Mouse (Mus musculus) embryonic facial prominence, embryonic 15.5 days (tissue): ENCODE data around the gene Fancc. TPM values are rescaled to one million over a fixed set of nuclear protein-coding genes. Genes with fewer than 3 reads are reported as not detected.

Source experiments
- ATAC-seq: fragments of 200-750 bp; cut with Nextera tagmentation; 2 replicates; pipeline ENCODE4 v1.8.0; 2017; ENCODE audit warnings: low read depth, moderate TSS enrichment; ENCODE audit not compliant: insufficient number of reproducible peaks, low FRiP score, low TSS enrichment
- H3K27ac ChIP-seq: fragments of 300-500 bp; sonication (generic); replicated peaks from 2 replicates; pipeline ENCODE4 v1.5.1; 2015; ENCODE audit warnings: mild to moderate bottlenecking, inconsistent platforms
- H3K27me3 ChIP-seq: fragments of 300-500 bp; sonication (generic); 2 replicates; pipeline ENCODE4 v1.6.1; 2015; ENCODE audit warnings: inconsistent platforms
- H3K36me3 ChIP-seq: fragments of 300-500 bp; sonication (generic); 2 replicates; pipeline ENCODE4 v1.6.1; 2015; ENCODE audit warnings: mild to moderate bottlenecking, inconsistent platforms
- H3K4me1 ChIP-seq: fragments of 300-500 bp; sonication (generic); 2 replicates; pipeline ENCODE4 v1.6.1; 2015; ENCODE audit warnings: inconsistent platforms
- H3K4me2 ChIP-seq: fragments of 300-500 bp; sonication (generic); replicated peaks from 2 replicates; pipeline ENCODE4 v1.6.1; 2015; ENCODE audit warnings: mild to moderate bottlenecking, inconsistent platforms
- H3K4me3 ChIP-seq: fragments of 300-500 bp; sonication (generic); replicated peaks from 2 replicates; pipeline ENCODE4 v1.5.1; 2015; ENCODE audit warnings: mild to moderate bottlenecking, inconsistent platforms
- H3K9ac ChIP-seq: fragments of 300-500 bp; sonication (generic); 2 replicates; pipeline ENCODE4 v1.6.1; 2015; ENCODE audit warnings: inconsistent platforms
- H3K9me3 ChIP-seq: fragments of 300-500 bp; sonication (generic); replicated peaks from 2 replicates; pipeline ENCODE4 v1.6.1; 2016; ENCODE audit warnings: inconsistent platforms
- WGBS: fragments of 180-500 bp; shearing (Covaris S2); methylation state at CpG from one replicate; pipeline ENCODE4 v1.1.7; 2015; 5-methylcytosine and 5-hydroxymethylcytosine counted together
- polyA plus RNA-seq: library from polyadenylated mRNA; unstranded; fragments of >200 nt; fragmentation: Nextera tagmentation; extraction: Ambion mirVana; gene quantifications from 2 replicates; pipeline ENCODE4 v1.2.1, GENCODE M21; 2015

The Fancc gene
- polyA plus RNA-seq, 1 experiment from 2014 or later, result 22.9 TPM

- no peaks in the 10 kb centered on the region for H3K36me3 ChIP-seq
- 64% methylated on average over 12 of the region's 12 CpGs for WGBS
- H3K9me3 ChIP-seq, result no peaks in the 10 kb centered on the region
- H3K9ac ChIP-seq, result no peak overlapping the region
- no peaks in the 10 kb centered on the region for H3K27me3 ChIP-seq
- H3K27ac ChIP-seq, result no peak overlapping the region
- H3K4me1 ChIP-seq, result peaks cover 11% of the 10 kb centered on the region; the same call in 1 of the 2 replicates
- no peak for ATAC-seq
- no peak overlapping the region for H3K4me2 ChIP-seq
- H3K4me3 ChIP-seq, result no peak overlapping the region
Measured at GRCm38 (mm10) chr13:63313748-63314607, 183.1 kb downstream of the Fancc start.

DNA sequence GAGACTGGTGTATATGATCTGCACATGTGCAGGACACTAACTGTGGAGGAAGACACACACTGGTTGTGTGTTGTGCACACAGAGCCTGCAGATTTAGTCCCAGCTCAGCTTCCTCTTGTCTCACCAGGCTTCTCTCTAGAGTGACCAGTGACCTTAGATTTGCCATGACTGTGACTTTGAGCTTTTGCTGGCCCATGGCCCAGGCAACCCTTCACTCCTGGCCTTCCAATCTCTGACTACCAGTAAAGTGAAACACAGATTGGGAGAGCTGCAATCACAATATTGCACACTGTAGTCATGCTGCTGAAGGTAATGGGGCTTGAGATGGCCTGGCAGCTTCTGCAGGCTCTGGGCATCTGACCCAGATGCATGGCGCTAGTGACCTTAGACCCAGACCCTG, 183.8 kb downstream of the Fancc start:
- Histone ChIP-seq H3K27me3 (no peaks in the 10 kb centered on the region), H3K9ac (no peak overlapping the region), H3K4me3 (no peak overlapping the region), H3K9me3 (no peaks in the 10 kb centered on the region), H3K27ac (no peak overlapping the region), H3K4me2 (no peak overlapping the region), H3K36me3 (no peaks in the 10 kb centered on the region), H3K4me1 (peaks cover 11% of the 10 kb centered on the region; the same call in 1 of the 2 replicates)
- WGBS, result 91% methylated on average over 1 of the region's 1 CpGs
- no peak for ATAC-seq

DNA sequence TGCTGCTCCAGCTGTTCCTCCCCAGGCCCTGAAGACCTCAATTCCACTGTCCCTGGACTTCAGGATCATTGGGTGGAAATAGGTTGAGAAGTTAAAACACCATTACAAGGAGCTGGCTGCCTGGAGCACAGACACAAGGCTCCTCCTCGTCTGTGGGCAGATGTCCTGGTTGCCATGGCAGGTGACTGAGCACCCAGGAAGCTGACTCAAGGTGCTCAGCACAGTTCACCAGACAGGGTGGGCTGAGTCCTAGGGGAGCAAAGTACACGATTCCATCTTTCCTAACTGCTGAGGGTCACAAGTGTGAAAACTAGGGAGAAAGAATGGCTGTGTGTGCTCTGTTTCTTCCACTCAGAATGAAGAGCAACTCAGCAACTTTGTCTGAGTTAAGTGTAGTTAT, 185.9 kb downstream of the Fancc start:
- no peaks in the 10 kb centered on the region for H3K27me3 ChIP-seq
- H3K4me2 ChIP-seq, result no peak overlapping the region
- no peak overlapping the region for H3K27ac ChIP-seq
- H3K4me1 ChIP-seq, result peaks cover 11% of the 10 kb centered on the region; the same call in 1 of the 2 replicates
- H3K9ac ChIP-seq, result no peak overlapping the region
- no peak overlapping the region for H3K4me3 ChIP-seq
- ATAC-seq, result no peak
- H3K9me3 ChIP-seq, result no peaks in the 10 kb centered on the region
- WGBS, result 73% methylated on average over 2 of the region's 2 CpGs
- no peaks in the 10 kb centered on the region for H3K36me3 ChIP-seq

DNA sequence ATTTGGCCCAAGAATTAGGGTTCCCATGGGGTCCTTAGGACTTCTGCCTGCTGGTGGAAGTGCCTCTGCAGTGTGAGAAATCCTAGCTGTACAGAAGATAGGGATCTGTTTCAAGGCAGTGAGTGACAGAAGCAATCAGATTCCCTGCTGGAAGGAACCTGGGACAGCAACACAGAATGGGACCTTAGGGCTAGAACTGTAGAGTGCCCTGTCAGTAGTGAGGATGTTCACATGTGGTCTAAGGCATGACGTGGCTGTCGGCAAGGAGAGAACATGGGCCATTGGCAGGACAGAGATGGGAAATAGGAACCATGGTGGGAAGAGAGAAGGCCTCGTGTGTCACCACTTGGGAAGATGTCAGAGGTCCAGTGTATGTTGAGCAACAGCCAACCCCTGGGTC, 187.5 kb downstream of the Fancc start:
- Histone ChIP-seq H3K4me1 (peaks cover 10% of the 10 kb centered on the region; the same call in 1 of the 2 replicates), H3K36me3 (no peaks in the 10 kb centered on the region), H3K4me2 (no peak overlapping the region), H3K9me3 (no peaks in the 10 kb centered on the region), H3K27me3 (no peaks in the 10 kb centered on the region), H3K9ac (no peak overlapping the region), H3K27ac (no peak overlapping the region), H3K4me3 (no peak overlapping the region)
- ATAC-seq, result no peak
- WGBS, result 68% methylated on average over 3 of the region's 3 CpGs

DNA sequence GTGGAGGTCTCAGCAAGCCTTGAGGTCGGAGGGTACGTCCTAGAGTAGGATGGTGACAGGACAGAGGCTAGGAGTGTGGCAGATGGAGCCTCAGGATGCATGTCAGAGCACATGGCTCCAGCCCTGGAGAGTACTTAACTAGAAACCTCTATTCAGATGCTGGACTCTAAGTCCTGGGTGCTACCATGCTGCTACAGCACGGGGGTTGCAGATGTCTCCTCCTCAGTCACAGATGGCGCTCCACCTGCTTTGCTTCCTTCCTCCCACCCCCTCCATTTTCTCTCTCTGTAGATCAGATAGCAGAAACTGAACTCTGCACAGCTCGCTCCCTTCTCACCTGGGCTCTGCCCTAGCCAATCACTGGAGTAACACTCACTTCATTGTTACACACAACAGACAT, 190.3 kb downstream of the Fancc start:
- Histone ChIP-seq H3K36me3 (peaks cover 22% of the 10 kb centered on the region), H3K4me1 (peaks cover 4% of the 10 kb centered on the region; the same call in 1 of the 2 replicates), H3K4me3 (no peak overlapping the region), H3K27me3 (no peaks in the 10 kb centered on the region), H3K9ac (no peak overlapping the region), H3K4me2 (no peak overlapping the region), H3K9me3 (no peaks in the 10 kb centered on the region), H3K27ac (no peak overlapping the region)
- ATAC-seq, result no peak
- WGBS, result 85% methylated on average over 5 of the region's 5 CpGs

DNA sequence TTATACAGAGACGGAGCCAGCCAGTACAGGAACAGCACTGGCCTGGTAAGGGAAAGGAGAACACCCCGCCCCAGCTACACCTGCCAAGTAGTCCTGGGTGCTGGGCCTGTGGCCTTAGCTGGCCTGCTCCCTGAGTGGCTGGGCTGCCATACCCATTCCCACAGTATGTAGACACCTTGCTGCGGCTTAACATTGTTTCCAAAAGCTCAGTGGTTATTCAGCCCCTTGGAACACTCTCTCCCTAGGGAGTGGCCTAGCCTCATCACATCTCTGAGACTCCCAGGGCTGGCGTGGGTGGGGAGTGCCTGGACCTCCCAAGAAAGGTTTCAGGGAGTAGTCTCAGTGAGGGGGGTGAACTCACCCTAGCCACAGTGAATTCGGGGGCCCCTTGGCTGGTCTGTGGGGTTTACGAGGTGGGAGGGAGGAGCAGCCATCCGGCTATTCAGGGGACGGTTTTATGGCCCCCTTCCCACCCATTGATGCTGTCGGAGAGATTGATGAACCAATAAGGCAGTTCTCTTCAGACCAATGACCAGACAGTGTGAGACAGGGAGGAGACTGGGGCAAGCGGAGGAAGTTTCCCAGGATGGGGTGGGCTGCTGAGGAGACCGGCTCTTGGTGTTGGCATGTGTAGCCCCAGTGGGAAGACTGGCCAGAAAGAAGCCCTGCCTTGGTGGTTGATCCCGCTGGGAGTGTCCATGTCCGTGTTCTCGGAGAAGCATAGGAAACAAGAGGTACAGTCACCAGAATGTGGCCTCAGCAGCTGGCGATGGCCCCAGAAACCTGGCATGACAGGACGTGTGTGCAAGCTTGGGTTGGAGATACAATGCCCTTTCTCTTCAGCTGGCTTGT, 191.7 kb downstream of the Fancc start:
- Histone ChIP-seq H3K4me2 (no peak overlapping the region), H3K9ac (no peak overlapping the region), H3K27me3 (no peaks in the 10 kb centered on the region), H3K36me3 (peaks cover 36% of the 10 kb centered on the region), H3K27ac (peak overlapping the region; percentile 24), H3K4me3 (no peak overlapping the region), H3K9me3 (no peaks in the 10 kb centered on the region), H3K4me1 (peaks cover 6% of the 10 kb centered on the region; the same call in 1 of the 2 replicates)
- no peak; the same call in 1 of the 2 replicates for ATAC-seq
- 71% methylated on average over 16 of the region's 16 CpGs for WGBS

GRCm38 (mm10) chr13:63304799-63305159, 192.3 kb downstream of the Fancc start:
- Histone ChIP-seq H3K4me1 (peaks cover 7% of the 10 kb centered on the region; the same call in 1 of the 2 replicates), H3K27me3 (no peaks in the 10 kb centered on the region), H3K4me3 (no peak overlapping the region), H3K9ac (no peak overlapping the region), H3K27ac (peak overlapping the region; percentile 24), H3K9me3 (no peaks in the 10 kb centered on the region), H3K36me3 (peaks cover 42% of the 10 kb centered on the region), H3K4me2 (no peak overlapping the region)
- ATAC-seq, result no peak
- WGBS, result 58% methylated on average over 3 of the region's 3 CpGs

DNA sequence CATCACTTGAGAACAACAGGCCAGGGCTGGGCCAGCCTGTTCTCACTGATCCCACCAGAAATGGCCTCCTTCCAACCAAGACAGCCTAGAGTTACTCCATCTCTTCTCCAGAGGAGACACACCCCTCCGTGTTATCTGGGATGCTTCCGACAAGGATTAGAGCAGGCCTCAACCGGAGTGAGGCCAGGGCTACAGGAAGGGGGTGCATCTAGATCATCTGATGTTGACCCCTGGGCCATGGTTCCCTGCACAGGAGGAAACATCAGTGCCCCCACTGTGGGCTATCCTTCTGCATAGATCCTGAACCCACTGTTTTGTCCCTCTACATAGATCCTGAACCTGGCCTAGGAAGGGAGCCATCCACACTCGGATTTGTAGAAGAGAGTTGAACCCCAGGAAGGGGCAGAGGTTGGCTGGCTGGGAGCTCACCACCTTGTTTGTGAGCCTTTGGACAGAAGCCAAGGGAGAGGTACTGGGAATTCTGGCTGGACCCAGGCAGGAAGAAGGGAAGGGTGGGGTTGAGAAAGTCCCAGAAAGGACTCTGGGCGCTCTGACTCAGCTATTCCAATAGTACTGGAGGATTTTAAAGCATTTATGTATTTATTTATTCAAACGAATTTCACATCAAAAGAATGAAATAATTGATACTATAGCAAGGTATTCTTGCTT, 192.8 kb downstream of the Fancc start:
- ATAC-seq, result no peak
- H3K36me3 ChIP-seq, result peaks cover 46% of the 10 kb centered on the region
- 56% methylated on average over 6 of the region's 6 CpGs for WGBS
- no peaks in the 10 kb centered on the region for H3K9me3 ChIP-seq
- H3K9ac ChIP-seq, result no peak overlapping the region
- H3K4me2 ChIP-seq, result no peak overlapping the region
- no peak overlapping the region for H3K4me3 ChIP-seq
- H3K27me3 ChIP-seq, result no peaks in the 10 kb centered on the region
- H3K4me1 ChIP-seq, result peaks cover 7% of the 10 kb centered on the region; the same call in 1 of the 2 replicates
- H3K27ac ChIP-seq, result no peak overlapping the region

GRCm38 (mm10) chr13:63302381-63302780, 194.7 kb downstream of the Fancc start:
- peaks cover 7% of the 10 kb centered on the region; the same call in 1 of the 2 replicates for H3K4me1 ChIP-seq
- ATAC-seq, result no peak
- no peaks in the 10 kb centered on the region for H3K27me3 ChIP-seq
- no peak overlapping the region for H3K9ac ChIP-seq
- 86% methylated on average over 5 of the region's 5 CpGs for WGBS
- no peaks in the 10 kb centered on the region for H3K9me3 ChIP-seq
- no peak overlapping the region for H3K4me2 ChIP-seq
- peaks cover 65% of the 10 kb centered on the region for H3K36me3 ChIP-seq
- H3K27ac ChIP-seq, result 0 out of 2 replicates have a peak overlapping the region, but pooled peaks have one; percentile 23
- H3K4me3 ChIP-seq, result no peak overlapping the region

GRCm38 (mm10) chr13:63301764-63302209, 195.3 kb downstream of the Fancc start:
- Histone ChIP-seq H3K36me3 (peaks cover 71% of the 10 kb centered on the region), H3K9me3 (no peaks in the 10 kb centered on the region), H3K27ac (no peak overlapping the region; the same call in 1 of the 2 replicates), H3K4me1 (peaks cover 7% of the 10 kb centered on the region; the same call in 1 of the 2 replicates), H3K4me2 (no peak overlapping the region), H3K9ac (no peak overlapping the region), H3K27me3 (no peaks in the 10 kb centered on the region), H3K4me3 (no peak overlapping the region)
- ATAC-seq, result no peak
- 33% methylated on average over 3 of the region's 3 CpGs for whole genome bisulfite sequencing
